Mouse (Mus musculus) heart, adult 9 months (tissue): ENCODE results near the gene Kng2.
"Not testable (repeated sequence)": the region's sequence is repeated elsewhere in the genome, so short reads cannot be mapped to it uniquely, and the experiment has no call there.

Experiments
- DNase-seq, 2 experiments: peaks; one replicate each; pipeline ENCODE4 v3.0.0; 2022; ENCODE audit warnings: low spot score in 2 of 2

Kng2 gene

DNA sequence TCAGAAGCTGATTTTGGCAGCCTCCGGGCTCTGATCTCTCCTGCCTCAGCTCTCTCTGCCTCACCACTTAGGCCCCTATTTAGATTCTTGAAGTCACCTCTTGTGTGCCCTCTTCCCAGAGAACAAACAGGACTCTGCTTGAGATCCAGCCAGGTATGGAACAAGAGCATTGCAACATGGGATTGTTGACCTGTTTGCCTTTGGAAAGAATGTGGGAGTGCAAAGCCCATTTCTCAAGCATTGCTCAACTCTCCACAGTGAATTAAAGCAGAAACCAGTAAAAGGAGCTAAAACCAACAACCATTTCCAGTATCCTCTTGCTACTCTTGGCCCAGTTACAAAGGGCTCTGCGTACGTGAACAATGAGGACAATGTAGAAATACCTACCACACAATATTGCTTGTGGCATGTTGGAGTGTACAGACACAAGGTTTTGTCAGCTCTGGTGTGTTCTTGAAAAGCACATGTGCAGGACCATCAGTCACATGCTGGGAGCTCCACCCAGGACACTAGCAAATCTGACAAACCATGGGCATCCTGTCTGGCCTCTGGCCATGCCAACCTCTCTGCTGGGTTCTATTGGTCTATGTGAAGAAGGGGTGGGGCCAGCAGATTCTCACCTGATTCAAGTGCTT lies at the start of gene Kng2:
Kng2 (minus strand) TSS at position 517 of the 635 bp plus-strand sequence.
- DNase-seq = not testable (repeated sequence)

DNA sequence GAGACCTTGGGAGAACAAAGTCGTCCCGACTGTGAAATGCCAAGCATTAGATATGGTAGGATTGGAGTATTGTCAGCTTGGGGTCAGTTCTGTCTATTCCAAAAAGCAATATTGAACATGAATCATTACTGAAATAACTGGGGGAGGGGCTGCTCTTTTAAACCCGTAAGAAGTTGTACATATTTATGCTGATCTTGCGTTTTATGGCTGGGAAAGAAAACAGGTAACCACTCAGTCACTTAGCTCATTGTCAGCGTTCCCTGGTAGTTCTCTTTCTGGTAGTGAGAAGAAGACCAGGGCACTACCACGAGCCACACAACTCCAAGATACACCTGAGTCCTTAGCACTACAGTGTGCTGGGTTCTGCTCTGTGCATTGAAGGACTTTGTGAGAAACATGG lies 48.2 kb upstream of the Kng2 start:
- not testable (repeated sequence) for DNase-seq

DNA sequence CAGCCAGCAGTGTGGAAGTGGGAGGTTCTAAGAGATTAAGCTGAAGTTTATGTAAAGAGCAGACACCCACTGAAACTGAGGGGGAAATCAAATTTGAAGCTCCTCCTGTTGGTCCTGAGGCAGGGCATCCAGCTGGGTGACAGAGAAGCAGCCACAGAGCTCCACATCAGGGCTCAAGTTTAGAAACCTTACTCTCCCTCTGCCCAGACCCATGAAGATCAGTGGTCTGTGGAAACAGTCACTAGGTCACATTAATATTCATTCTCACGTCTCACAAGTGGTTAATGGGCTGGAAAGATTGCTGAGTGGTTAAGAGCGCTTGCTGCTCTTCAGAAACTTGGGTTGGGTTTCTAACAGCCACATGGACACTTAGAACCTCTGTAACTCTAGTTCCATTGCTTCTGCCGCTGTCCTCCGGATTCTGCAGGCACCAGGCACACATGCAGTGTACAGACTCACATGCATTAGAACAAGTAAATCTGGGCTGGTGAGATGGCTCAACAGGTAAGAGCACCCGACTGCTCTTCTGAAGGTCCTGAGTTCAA lies 31.6 kb upstream of the Kng2 start:
- not testable (repeated sequence) for DNase-seq

DNA sequence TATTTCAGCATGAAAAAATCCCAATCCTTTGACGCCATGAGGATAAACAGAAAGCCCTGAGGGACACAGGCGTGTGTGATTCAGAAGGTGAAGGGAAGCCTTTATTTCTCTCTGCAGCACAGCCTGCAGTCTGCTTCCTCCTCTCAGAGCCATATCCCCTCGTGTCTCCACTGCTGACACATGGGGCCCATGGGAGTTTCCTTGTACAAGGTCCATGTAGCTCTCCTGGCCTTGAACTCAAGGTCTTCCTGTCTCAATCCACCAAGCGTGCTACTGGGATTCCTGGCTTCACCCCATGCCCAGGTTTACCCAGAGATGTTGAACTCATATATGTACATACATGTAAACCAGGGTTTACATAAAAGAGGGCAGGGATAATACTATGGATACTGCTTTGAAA lies 30.3 kb upstream of the Kng2 start:
- not testable (repeated sequence) for DNase-seq

- not testable (repeated sequence) for DNase-seq
Measured at GRCm38 (mm10) chr16:23057668-23058447, 28.6 kb upstream of the Kng2 start, which contains the start of gene Kng1. Kng1 (plus strand) TSS chr16:23057865.

GRCm38 (mm10) chr16:23046319-23046718 lies 17.0 kb upstream of the Kng2 start:
- no peak for DNase-seq

- no peak for DNase-seq
Measured at GRCm38 (mm10) chr16:23040876-23041275, 11.6 kb upstream of the Kng2 start.

- no peak for DNase-seq
Measured at GRCm38 (mm10) chr16:23039281-23039680, 10.0 kb upstream of the Kng2 start.

- DNase-seq = no peak
Measured at GRCm38 (mm10) chr16:23037744-23038143, 8.5 kb upstream of the Kng2 start.

DNA sequence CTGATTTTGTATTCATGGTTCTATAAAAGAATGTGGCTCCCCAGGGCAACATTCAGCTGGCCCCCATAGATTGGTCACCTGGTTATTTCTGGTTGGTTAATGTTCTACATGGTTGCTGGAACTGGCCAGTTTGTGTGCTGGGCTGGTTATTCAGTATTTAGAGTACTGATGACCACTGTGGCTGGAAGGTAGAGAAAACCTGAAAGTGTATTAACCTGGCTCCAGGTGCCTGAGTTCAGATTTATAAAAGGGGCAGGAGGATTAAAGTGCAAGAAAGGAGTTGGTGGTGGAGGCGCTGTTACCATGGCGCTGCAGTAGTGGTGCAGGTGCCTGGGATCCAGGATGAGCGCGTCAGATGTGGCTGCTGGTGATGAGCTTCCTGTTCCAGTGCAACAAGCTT lies 4.4 kb upstream of the Kng2 start:
- no peak for DNase-seq

DNA sequence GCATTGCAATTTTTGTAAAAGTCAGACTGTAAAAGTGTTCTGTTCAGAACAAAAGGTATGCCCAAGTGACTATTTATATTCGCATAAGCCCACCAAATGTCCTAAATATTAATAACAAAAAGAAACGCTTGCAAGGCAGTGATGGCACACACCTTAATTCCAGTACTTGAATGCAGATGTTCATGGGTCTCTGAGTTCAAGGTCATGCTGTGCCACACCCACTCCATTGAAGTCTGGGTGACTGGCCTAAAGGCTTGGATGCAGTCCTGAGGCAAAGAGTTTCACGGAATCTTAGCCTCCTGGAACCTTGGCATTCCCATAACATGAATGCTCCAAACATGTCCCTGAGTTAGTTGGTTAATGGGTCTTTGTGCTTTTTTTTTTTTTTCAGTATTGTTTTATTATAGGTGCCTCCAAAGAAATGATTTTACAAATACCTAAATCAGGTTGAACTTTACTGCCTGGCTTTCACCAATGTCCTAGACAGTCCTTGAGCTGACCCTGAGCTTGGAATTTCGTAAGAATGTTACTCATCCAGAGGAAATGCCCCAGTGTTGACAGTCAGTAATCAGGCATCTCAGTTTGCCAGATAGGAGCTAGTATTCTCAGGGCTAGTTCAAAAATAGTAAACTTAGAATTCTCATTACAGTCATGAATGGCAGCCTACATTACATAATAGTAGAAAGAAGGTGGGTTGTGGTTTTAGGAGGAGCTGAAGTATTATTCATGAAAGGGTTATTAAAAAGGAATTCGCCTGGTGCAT lies 1.6 kb upstream of the Kng2 start:
- DNase-seq = no peak

- DNase-seq = not testable (repeated sequence)
Measured at GRCm38 (mm10) chr16:23027341-23027740, 1.9 kb downstream of the Kng2 start.

DNA sequence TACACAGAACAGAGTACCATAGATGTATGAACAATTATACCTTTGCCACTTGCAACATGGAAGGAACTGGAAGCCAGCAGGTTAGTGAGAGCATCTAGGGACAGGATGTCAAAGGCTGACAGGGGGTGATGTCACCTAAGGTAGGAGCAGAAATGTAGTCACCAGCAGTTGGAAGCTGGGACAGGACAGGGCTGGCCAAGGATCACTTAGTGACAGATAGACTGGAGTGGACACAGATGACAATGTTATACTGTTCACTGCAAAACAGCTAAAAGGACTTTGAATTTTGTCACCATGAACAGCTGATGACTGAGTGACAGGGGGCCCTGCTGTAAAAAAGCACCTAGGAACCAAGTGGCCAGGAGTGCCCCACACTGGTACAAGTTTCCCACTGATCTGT lies 2.7 kb downstream of the Kng2 start:
- DNase-seq = no peak

GRCm38 (mm10) chr16:23025111-23025510 lies 4.2 kb downstream of the Kng2 start:
- no peak for DNase-seq

GRCm38 (mm10) chr16:23020571-23020970 lies 8.7 kb downstream of the Kng2 start:
- not testable (repeated sequence) for DNase-seq

- DNase-seq = not testable (repeated sequence)
Measured at GRCm38 (mm10) chr16:23014645-23015044, 14.6 kb downstream of the Kng2 start.

DNA sequence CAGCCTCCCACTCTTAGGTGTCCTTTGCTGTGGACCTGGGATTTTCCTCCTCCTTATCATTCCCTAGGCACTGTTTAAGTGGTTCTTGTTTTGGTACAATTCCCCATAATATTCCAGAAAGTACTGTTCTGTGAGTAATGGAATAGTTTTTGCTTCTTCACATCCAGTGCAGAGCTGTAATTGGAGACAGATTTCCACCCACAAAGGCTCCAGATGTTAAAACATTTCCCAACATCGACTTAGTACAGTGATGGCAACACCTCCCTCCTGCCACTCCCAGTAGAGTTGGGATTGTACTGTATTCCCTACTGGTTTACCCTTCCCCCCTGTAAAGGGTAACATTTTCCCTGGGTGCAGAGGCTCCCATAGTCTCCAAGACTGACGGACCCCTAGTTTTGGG lies 15.5 kb downstream of the Kng2 start:
- not testable (repeated sequence) for DNase-seq

DNA sequence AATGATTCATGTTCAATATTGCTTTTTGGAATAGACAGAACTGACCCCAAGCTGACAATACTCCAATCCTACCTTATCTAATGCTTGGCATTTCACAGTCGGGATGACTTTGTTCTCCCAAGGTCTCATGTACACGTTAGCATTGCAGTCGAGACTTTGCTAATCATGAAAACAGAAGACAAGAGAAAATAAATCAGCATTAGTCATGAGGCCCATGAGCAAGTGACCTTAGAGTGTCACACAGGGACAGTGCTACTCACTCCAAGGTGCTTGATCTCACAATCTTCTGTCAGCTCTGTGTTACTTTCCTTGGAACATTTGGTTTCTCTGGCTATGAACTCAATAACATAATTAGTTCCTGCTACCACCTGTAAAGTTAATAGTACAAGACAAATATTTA lies 32.3 kb downstream of the Kng2 start:
- DNase-seq = not testable (repeated sequence)

- no peak for DNase-seq
Measured at GRCm38 (mm10) chr16:22967383-22968030, 61.8 kb downstream of the Kng2 start.

DNA sequence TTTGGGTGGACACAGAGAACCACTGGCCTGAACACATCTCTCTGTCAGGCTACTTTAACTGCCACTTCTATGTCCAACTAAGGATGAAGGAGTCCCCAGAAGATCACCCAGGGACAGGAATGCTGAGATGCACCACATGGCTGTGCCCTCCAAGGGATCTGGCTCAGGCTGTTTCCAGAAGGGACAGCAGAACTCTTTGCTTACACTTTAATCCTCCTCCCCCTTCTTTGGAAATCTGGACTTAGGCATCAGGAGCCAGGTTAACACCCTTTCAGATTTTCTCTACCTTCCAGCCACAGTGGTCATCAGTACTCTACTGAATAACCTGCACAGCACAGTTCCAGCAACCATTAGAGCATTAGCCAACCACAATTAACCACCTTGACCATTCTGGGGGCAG lies 66.0 kb downstream of the Kng2 start:
- DNase-seq = no peak

DNA sequence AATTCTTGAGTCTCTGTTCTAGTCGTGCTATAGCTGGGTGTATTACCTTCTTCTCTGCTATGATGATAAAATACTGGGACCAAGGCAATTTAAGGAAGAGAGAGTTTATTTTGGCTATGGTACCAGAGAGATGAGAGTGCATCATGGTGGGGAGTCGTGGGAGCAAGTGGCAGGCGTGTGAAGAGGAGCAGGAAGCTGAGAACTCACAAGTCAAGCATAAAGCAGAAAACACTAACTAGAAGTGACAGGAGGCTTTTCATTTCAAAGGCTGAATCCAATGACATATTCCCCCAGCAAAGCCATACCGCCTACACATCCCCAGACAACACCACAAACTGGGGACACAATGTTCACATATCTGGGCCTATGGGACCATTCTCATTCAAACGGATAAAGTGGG lies 67.0 kb downstream of the Kng2 start:
- DNase-seq = no peak

- DNase-seq = no peak
Measured at GRCm38 (mm10) chr16:22961073-22961472, 68.2 kb downstream of the Kng2 start.
